Mouse (Mus musculus) CD4-positive helper T cell, adult 2 months (primary cell): ENCODE data around the gene Dnajb7.

ENCODE experiments used
- DNase-seq: peaks from one replicate; pipeline ENCODE4 v3.0.0-alpha.2; 2012; ENCODE audit warnings: low read depth, missing footprints, low spot score

The Dnajb7 gene

GRCm38 (mm10) chr15:81365246-81365645 is 42.9 kb downstream of the Dnajb7 start:
- DNase-seq = no peak

DNA sequence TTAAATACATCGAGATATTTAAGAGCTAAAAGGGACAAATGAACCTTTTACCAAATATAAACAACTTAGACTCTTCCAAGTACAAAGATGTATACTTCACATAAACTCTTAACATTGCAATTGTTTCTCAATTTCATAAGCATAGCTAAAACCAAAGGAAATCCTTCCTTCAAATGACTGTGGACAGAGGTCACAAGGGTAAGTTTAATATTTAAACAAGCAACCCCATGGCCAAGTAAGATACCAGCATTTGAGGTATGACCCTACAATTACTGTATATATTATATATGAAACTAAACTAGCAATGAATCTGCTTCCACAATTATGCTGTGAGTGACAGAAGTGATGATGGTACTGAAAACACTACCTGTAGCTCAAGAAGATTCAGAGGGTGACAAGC is 43.8 kb downstream of the Dnajb7 start:
- no peak for DNase-seq

- DNase-seq = no peak
Observed at GRCm38 (mm10) chr15:81362501-81362900, 45.6 kb downstream of the Dnajb7 start.

GRCm38 (mm10) chr15:81361417-81362015 is 46.6 kb downstream of the Dnajb7 start:
- no peak for DNase-seq

DNA sequence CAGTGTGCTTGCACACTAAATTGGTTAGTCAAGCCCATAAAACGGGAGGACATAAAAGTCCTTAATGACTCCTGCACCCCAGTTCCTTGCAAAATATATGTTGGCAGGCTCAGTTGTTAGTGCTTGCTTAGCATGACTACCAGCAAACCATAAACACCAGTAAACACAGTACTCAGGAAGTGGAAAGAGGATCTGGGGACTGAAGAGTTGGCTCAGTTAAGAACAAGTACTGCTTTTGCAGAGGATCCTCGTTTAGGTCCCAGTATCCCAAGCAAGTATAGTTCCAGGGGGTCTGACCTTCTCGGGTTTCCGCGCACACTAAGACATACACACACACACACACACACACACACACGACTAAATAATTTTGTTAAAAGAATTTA is 47.1 kb downstream of the Dnajb7 start:
- DNase-seq = no peak

- peak; percentile 95 for DNase-seq
Observed at GRCm38 (mm10) chr15:81360345-81361021, 47.6 kb downstream of the Dnajb7 start, which contains the start of gene Slc25a17. TSS of gene Slc25a17 (minus strand) at chr15:81360812.

GRCm38 (mm10) chr15:81359421-81359820 is 48.7 kb downstream of the Dnajb7 start:
- no peak for DNase-seq

DNA sequence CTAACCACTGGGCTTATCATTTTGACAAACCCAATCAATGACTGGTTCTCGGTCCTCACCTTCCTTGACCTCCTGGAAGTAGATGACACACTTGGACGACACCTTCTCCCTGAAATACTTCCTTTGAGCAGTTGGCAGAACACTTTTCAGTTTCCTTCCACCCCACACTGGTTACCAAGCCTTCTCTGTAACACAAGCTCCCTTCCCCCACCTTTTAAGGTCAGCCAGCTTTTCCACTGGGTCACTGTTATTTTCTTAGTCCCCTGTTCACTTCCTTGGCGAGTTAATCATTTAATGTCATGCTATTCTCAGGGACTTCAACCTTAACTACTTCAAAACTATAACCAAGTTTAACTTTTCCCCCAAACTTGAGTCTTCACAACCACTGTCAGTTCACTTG is 49.2 kb downstream of the Dnajb7 start:
- DNase-seq = no peak

GRCm38 (mm10) chr15:81356946-81357345 is 51.2 kb downstream of the Dnajb7 start:
- DNase-seq = no peak
